Mouse (Mus musculus) midbrain, embryonic 14.5 days (tissue): ENCODE data around the gene Hnf1a. TPM values are rescaled to one million over a fixed set of nuclear protein-coding genes. Genes with fewer than 3 reads are reported as not detected.
A peak's percentile ranks its signal among the peaks of the same experiment; 100 is the strongest.

Experiments used
- ATAC-seq: fragments of 200-750 bp; cut with Nextera tagmentation; 2 replicates; pipeline ENCODE4 v1.8.0; 2017; ENCODE audit warnings: moderate number of reproducible peaks, moderate library complexity; ENCODE audit not compliant: low FRiP score, low TSS enrichment
- DNase-seq: peaks from one replicate; pipeline ENCODE4 v3.0.0-alpha.2; 2015
- H3K27ac ChIP-seq: fragments of 300-500 bp; sonication (generic); replicated peaks from 2 replicates; pipeline ENCODE4 v1.5.1; 2014; ENCODE audit warnings: mild to moderate bottlenecking, low read depth, low read length, moderate library complexity
- H3K27me3 ChIP-seq: fragments of 300-500 bp; sonication (generic); 2 replicates; pipeline ENCODE4 v1.6.1; 2014; ENCODE audit warnings: low read length, control low read depth, mixed read lengths; ENCODE audit not compliant: control insufficient read depth, insufficient read depth
- H3K36me3 ChIP-seq: fragments of 300-500 bp; sonication (generic); 2 replicates; pipeline ENCODE4 v1.6.1; 2014; ENCODE audit warnings: low read length, control low read depth; ENCODE audit not compliant: control insufficient read depth, insufficient read depth
- H3K4me1 ChIP-seq: fragments of 300-500 bp; sonication (generic); 2 replicates; pipeline ENCODE4 v1.6.1; 2014; ENCODE audit warnings: mild to moderate bottlenecking, antibody characterized with exemption, low read length, control low read depth; ENCODE audit not compliant: control insufficient read depth, insufficient read depth
- H3K4me2 ChIP-seq: fragments of 300-500 bp; sonication (generic); 2 replicates; pipeline ENCODE4 v1.6.1; 2014; ENCODE audit warnings: mild to moderate bottlenecking, low read length, moderate library complexity
- H3K4me3 ChIP-seq: fragments of 300-500 bp; sonication (generic); replicated peaks from 2 replicates; pipeline ENCODE4 v1.5.1; 2014; ENCODE audit warnings: low read depth, low read length
- H3K9ac ChIP-seq: fragments of 300-500 bp; sonication (generic); replicated peaks from 2 replicates; pipeline ENCODE4 v1.6.1; 2014; ENCODE audit warnings: mild to moderate bottlenecking, low read length, moderate library complexity
- H3K9me3 ChIP-seq: fragments of 300-500 bp; sonication (generic); 2 replicates; pipeline ENCODE4 v1.6.1; 2016; ENCODE audit warnings: low read length, control low read depth, mixed read lengths; ENCODE audit not compliant: control insufficient read depth
- WGBS: fragments of 180-500 bp; shearing (Covaris S2); extraction: QIAGEN DNeasy Blood & Tissue Kit; methylation state at CpG from one replicate; pipeline ENCODE4 v1.1.7; 2014; 5-methylcytosine and 5-hydroxymethylcytosine counted together
- polyA plus RNA-seq: library from polyadenylated mRNA; unstranded; fragments of >200 nt; fragmentation: Nextera tagmentation; extraction: Ambion mirVana; gene quantifications from 2 replicates; pipeline ENCODE4 v1.2.1, GENCODE M21; 2014

Gene Hnf1a
- polyA plus RNA-seq, 1 experiment from 2014 or later: not detected

DNA sequence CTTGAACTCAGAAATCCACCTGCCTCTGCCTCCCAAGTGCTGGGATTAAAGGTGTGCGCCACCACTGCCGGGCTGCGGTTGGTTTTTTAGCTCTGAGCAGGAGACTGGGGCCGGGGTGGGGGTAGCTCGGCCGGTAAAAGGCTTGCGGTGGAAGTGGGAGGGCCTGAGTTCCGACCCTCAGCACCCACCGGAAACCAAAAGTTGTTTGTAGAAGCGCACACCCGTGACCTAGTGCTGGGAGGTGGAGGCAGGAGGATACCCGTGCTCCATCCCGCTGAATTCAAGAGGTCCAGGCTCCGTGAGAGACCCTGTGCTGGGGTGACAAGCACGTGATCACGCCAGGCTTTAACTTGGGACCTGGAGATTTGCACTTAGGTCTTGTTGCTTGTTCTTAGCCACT is 25.6 kb upstream of the Hnf1a start:
- ATAC-seq (no peak), DNase-seq (no peak)
- no peaks in the 10 kb centered on the region for H3K9me3 ChIP-seq
- H3K9ac ChIP-seq: no peak overlapping the region
- 87% methylated on average over 16 of the region's 16 CpGs for WGBS
- no peak overlapping the region for H3K4me3 ChIP-seq
- H3K27ac ChIP-seq: no peak overlapping the region
- H3K4me1 ChIP-seq: no peaks in the 10 kb centered on the region
- H3K27me3 ChIP-seq: no peaks in the 10 kb centered on the region
- no peaks in the 10 kb centered on the region for H3K36me3 ChIP-seq
- no peak overlapping the region for H3K4me2 ChIP-seq

DNA sequence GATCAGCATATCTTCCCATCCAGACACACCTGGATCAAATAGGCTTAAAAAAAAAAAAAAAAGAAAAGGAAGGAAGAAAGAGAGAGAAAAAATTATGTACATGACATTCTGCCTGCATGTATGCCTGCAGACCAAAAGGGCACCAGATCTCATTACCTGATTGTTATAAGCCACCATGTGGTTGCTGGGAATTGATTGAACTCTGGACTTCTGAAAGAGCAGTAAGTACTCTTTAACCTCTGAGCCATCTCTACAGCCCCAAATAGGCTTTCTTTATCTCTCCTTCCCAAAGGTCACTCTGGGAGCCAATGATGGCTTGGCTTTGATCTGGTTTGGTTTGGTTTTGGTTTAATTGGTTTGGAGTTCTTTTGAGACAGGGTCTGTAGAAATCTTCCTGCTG is 14.2 kb upstream of the Hnf1a start:
- no peak overlapping the region for H3K27ac ChIP-seq
- H3K36me3 ChIP-seq: no peaks in the 10 kb centered on the region
- peaks cover 4% of the 10 kb centered on the region; the same call in 1 of the 2 replicates for H3K9me3 ChIP-seq
- H3K27me3 ChIP-seq: no peaks in the 10 kb centered on the region
- DNase-seq: no peak
- H3K4me2 ChIP-seq: no peak overlapping the region
- no peak for ATAC-seq
- no peak overlapping the region for H3K4me3 ChIP-seq
- no peak overlapping the region for H3K9ac ChIP-seq
- H3K4me1 ChIP-seq: no peaks in the 10 kb centered on the region

DNA sequence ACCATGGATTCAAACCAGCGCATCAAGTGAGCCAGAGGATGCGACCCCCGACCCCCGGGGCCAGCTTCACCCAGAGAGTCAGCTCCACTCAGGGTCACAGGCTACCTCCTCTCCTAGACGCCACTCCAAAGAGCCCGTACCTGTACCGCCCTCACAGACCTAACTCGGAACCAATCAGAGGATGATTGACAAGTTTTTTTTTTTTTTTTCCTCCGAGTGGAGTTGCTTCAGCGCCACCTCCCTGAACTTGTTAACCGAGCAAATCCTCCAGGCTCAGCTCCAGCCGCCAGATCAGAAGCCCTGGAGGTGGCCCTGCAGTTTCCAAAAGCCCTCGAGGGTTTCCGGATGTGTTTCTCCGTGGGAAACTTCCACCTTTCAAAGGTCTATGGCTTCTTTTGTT is 11.1 kb upstream of the Hnf1a start:
- Histone ChIP-seq H3K4me1 (peaks cover 7% of the 10 kb centered on the region), H3K4me3 (no peak overlapping the region), H3K27me3 (no peaks in the 10 kb centered on the region), H3K36me3 (no peaks in the 10 kb centered on the region), H3K9ac (no peak overlapping the region), H3K27ac (no peak overlapping the region), H3K4me2 (no peak overlapping the region), H3K9me3 (no peaks in the 10 kb centered on the region)
- DNase-seq (no peak), ATAC-seq (no peak)
- WGBS: 56% methylated on average over 15 of the region's 15 CpGs

DNA sequence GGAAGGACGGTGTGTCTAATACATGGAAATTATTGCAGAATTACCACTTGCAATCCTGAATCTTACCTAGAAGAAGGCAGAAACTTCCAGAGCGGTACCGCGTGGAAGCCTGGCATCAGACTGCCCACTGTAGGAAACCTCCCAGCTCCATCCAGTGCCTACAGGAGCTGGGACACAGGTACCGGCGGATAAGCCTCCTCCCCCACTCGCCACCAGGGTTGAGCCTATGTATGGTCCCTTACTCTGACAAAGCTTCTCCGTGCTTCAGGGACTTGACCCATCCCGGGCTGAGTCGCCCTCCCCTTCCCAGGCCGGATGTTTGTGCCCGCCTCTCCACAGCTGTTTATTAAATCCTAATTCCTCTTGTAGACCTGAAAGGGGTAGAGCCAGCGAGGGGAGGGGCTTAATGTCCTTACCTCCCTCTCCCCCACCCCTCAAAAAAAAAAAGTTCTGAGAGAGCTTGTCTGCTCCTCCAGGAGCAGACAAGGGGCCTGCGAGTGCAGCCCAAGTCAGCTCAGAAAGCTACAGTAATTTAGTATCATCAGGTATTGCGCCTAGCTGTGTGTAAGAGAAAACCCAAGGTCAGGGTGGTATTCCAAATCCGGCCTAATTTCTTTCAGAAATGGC is 9.3 kb upstream of the Hnf1a start:
- peak overlapping the region; percentile 31; the same call in 1 of the 2 replicates for H3K4me3 ChIP-seq
- H3K4me1 ChIP-seq: peaks cover 7% of the 10 kb centered on the region
- H3K27me3 ChIP-seq: no peaks in the 10 kb centered on the region
- H3K4me2 ChIP-seq: peak overlapping the region; percentile 58
- no peak overlapping the region; the same call in 1 of the 2 replicates for H3K9ac ChIP-seq
- 25% methylated on average over 16 of the region's 16 CpGs for WGBS
- no peak for ATAC-seq
- H3K27ac ChIP-seq: no peak overlapping the region
- H3K9me3 ChIP-seq: no peaks in the 10 kb centered on the region
- DNase-seq: peak; percentile 4
- no peaks in the 10 kb centered on the region for H3K36me3 ChIP-seq

DNA sequence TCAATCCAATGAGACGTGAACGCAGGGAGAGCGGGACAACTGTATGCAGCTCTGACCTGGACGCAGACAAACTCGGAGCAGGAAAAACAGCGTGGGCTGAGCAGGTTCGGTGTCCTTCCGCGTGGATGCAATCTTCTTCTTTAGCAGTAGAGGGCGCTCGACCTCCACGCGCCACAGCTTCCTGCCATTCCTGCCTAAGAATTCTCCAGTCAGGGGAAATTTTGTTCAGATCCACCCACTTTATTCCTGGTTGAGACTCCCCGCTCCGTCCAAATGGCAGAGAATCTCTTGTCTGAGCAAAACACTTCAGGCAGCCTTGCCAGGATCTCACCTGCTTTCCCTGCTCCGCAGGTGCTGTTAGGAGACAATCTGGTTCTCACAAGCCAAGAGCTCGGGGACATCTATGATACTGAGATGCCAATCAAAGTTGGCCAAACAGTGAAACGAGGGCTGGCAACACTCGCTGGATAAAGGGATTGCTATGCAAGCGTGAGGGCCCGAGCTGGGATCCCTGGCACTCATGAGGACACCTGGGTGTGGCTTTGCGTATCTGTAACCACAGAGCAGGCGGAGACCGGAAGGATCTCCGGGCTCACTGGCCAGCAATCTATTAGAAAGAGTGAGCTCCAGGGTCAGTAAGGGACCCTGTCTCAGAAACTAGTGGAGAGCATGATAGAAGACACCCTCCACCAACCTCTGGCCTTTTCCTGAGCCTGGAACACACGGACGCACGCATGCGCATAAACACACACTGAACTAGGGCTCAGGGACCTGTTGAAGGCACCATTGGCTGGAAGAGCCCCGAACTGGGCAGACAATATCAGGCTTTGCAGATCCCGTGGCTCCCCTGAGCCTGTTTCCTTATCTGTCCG is 8.6 kb upstream of the Hnf1a start:
- no peak for ATAC-seq
- peak; percentile 88 for DNase-seq
- Histone ChIP-seq H3K27ac (no peak overlapping the region), H3K36me3 (no peaks in the 10 kb centered on the region), H3K4me2 (peak overlapping the region; percentile 58), H3K27me3 (no peaks in the 10 kb centered on the region), H3K4me3 (peak overlapping the region; percentile 31), H3K9ac (no peak overlapping the region; the same call in 1 of the 2 replicates), H3K9me3 (no peaks in the 10 kb centered on the region), H3K4me1 (peaks cover 7% of the 10 kb centered on the region)
- WGBS: 4% methylated on average over 32 of the region's 32 CpGs

DNA sequence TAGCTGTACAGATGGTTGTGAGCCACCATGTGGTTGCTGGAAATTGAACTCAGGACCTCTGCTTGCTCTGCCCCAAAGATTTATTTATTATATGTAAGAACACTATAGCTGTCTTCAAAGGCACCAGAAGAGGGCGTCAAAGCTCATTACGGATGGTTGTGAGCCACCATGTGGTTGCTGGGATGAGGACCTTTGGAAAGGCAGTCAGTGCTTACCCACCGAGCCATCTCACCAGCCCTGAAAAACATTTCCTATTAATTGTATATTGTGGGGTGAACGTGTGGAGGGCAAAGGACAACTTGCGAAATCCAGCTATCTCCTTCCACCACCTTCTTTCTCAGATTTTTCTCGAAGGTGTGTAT is 8.0 kb upstream of the Hnf1a start:
- no peak overlapping the region; the same call in 1 of the 2 replicates for H3K9ac ChIP-seq
- WGBS: 4% methylated on average over 6 of the region's 6 CpGs
- H3K9me3 ChIP-seq: no peaks in the 10 kb centered on the region
- no peak overlapping the region for H3K27ac ChIP-seq
- H3K27me3 ChIP-seq: no peaks in the 10 kb centered on the region
- H3K4me3 ChIP-seq: no peak overlapping the region
- H3K4me2 ChIP-seq: peak overlapping the region; percentile 58
- H3K36me3 ChIP-seq: no peaks in the 10 kb centered on the region
- H3K4me1 ChIP-seq: peaks cover 7% of the 10 kb centered on the region
- no peak; the same call in 1 of the 2 replicates for ATAC-seq
- peak; percentile 61 for DNase-seq

DNA sequence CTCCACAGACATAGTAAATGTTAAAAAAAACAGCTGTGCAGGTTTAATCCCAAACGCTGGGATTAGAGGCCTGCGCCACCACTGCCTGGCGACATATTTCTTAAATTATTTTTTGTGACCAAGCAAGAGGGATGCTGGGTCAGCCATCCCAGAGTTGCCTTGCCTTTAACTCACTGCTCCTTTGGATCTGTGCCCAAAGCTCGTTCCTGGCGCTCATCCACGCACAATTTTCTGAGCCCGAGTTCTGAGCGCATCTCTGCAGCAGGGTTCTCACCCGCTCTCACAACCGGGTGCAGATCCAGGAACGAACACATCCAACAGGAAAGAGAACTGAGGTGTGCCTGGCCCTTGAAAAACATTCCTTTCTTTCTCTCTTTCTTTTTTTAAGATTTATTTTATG is 7.6 kb upstream of the Hnf1a start:
- Histone ChIP-seq H3K27me3 (no peaks in the 10 kb centered on the region), H3K9ac (no peak overlapping the region), H3K4me2 (no peak overlapping the region), H3K36me3 (no peaks in the 10 kb centered on the region), H3K4me3 (no peak overlapping the region), H3K4me1 (peaks cover 7% of the 10 kb centered on the region), H3K27ac (no peak overlapping the region), H3K9me3 (no peaks in the 10 kb centered on the region)
- DNase-seq: peak; percentile 5
- 69% methylated on average over 11 of the region's 11 CpGs for WGBS
- no peak for ATAC-seq

DNA sequence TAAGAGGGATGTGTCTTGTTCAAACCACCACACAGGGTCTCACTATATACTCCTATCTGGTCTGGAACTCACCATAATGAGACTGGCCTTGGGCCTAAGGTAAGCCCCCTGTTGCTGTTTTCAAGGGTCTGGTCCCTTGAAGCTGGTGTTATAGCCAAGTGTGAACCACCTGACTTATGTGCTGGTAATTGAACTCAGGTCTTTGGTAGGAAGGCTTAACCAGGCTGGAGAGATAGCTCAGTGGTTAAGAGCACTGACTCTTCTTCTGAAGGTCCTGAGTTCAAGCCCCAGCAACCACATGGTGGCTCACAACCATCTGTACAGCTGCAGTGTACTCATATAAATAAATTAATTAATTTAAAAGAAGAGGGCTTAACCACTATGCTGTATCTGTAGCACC is 6.0 kb upstream of the Hnf1a start:
- H3K4me2 ChIP-seq: no peak overlapping the region
- DNase-seq (no peak), ATAC-seq (no peak)
- H3K9me3 ChIP-seq: no peaks in the 10 kb centered on the region
- peaks cover 7% of the 10 kb centered on the region for H3K4me1 ChIP-seq
- no peaks in the 10 kb centered on the region for H3K27me3 ChIP-seq
- no peak overlapping the region for H3K4me3 ChIP-seq
- H3K9ac ChIP-seq: no peak overlapping the region
- H3K36me3 ChIP-seq: no peaks in the 10 kb centered on the region
- H3K27ac ChIP-seq: no peak overlapping the region

DNA sequence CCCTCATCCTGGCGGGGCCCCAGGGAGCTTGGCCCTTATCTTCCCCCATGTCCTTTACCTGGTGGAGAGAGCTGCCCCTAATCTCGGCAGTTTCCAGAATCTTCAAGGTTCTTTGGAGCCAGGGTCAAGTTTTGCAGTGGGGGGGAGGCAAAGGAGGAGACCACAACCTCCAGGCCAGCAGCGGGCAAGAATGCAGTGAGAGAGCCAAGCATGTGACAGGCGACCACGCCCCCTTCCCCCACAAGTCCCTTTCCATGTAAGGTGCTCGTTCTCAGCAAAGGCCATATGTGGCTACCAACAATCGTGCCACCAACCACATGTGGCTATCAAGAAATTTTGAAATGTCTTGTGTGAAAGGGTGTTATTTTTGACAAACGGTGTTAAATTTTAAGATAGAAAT is 2.2 kb upstream of the Hnf1a start:
- Histone ChIP-seq H3K9me3 (no peaks in the 10 kb centered on the region), H3K27ac (no peak overlapping the region), H3K36me3 (no peaks in the 10 kb centered on the region), H3K9ac (no peak overlapping the region), H3K4me3 (no peak overlapping the region), H3K4me1 (no peaks in the 10 kb centered on the region), H3K4me2 (no peak overlapping the region), H3K27me3 (no peaks in the 10 kb centered on the region)
- WGBS: 84% methylated on average over 8 of the region's 8 CpGs
- DNase-seq (no peak), ATAC-seq (no peak)
